Mouse (Mus musculus) G1E (cell line): ENCODE results near the gene Abhd12b.

ENCODE experiments used
- CTCF ChIP-seq: IDR thresholded peaks from 2 replicates; pipeline ENCODE4 v1.5.1; 2012; ENCODE audit warnings: low read depth, low read length, inconsistent platforms, mixed read lengths
- GATA1 ChIP-seq: IDR thresholded peaks from 2 replicates; pipeline ENCODE4 v1.6.1; 2012; ENCODE audit warnings: borderline replicate concordance, low read length, inconsistent platforms, mixed read lengths
- GATA2 ChIP-seq: IDR thresholded peaks from 2 replicates; pipeline ENCODE4 v1.6.1; 2012; ENCODE audit warnings: low read depth, low read length, inconsistent platforms, borderline replicate concordance
- POLR2AphosphoS5 ChIP-seq: IDR thresholded peaks from 2 replicates; pipeline ENCODE4 v1.6.1; 2012; ENCODE audit warnings: low read depth, low read length, inconsistent platforms; ENCODE audit not compliant: insufficient replicate concordance
- TAL1 ChIP-seq: conservative IDR thresholded peaks from 2 replicates; pipeline ENCODE4 v1.6.1; 2012; ENCODE audit warnings: low read depth, low read length, inconsistent platforms, mixed read lengths

DNA sequence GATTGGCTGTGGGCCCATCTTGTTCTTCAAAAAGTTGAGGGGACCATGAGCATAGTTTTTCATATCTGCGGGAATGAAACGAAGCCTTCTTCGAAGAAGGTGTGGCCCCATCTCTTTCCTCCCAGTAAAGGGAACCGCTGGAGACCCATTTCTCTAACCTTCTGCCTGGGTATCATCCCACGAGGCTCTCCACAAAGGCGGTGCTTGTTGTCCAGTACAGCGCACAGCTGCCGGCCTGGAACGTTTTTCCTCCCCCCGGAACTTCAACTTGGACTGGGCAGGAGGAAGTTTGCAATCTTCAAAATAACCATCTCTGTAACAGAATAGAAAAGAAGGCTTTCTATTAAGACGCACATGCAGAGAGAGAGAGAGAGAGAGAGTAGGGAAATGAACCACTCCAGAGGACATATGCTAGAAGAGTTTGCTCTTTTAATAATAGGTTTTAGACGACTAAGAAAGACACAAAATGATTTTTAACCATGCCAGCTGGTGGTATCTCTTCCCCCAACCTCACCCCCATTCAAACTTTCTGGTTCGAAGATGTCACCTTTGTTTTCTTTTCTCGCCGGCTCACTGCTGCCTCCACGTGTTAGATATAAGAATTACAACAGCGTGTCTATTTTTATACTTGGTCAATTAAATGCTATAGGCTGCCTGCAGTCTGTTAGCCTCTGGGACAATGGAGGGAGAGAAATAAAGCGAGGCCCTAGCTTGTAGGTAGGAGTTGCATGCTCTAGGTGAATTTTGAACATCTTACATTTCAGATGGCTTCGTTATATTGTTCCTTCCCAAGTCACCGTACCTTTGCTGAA is 9.1 kb upstream of the Abhd12b start:
- TF ChIP-seq CTCF (peak; percentile 90), GATA1 (no peak), POLR2AphosphoS5 (no peak), TAL1 (no peak), GATA2 (no peak)
